Mouse (Mus musculus) heart, embryonic 10.5 days (tissue): Measurements from ENCODE around the gene Tpm4. TPM values are rescaled to one million over a fixed set of nuclear protein-coding genes. Genes with fewer than 3 reads are reported as not detected.
A peak's percentile ranks its signal among the peaks of the same experiment; 100 is the strongest.

Source experiments
- DNase-seq: peaks from one replicate; pipeline ENCODE4 v3.0.0-alpha.2; 2017; ENCODE audit warnings: low spot score
- H3K27ac ChIP-seq: fragments of 300-500 bp; sonication (generic); 2 replicates; pipeline ENCODE4 v1.5.1; 2016; ENCODE audit warnings: mild to moderate bottlenecking
- H3K27me3 ChIP-seq: fragments of 300-500 bp; sonication (generic); 2 replicates; pipeline ENCODE4 v1.6.1; 2016; ENCODE audit warnings: mild to moderate bottlenecking; ENCODE audit not compliant: poor library complexity, insufficient read depth, severe bottlenecking
- H3K36me3 ChIP-seq: fragments of 300-500 bp; sonication (generic); 2 replicates; pipeline ENCODE4 v1.6.1; 2016; ENCODE audit warnings: mild to moderate bottlenecking, moderate library complexity
- H3K4me1 ChIP-seq: fragments of 300-500 bp; sonication (generic); 2 replicates; pipeline ENCODE4 v1.6.1; 2016; ENCODE audit warnings: mild to moderate bottlenecking
- H3K4me3 ChIP-seq: fragments of 300-500 bp; sonication (generic); 2 replicates; pipeline ENCODE4 v1.5.1; 2016; ENCODE audit warnings: mild to moderate bottlenecking, moderate library complexity
- H3K9me3 ChIP-seq: fragments of 300-500 bp; sonication (generic); 2 replicates; pipeline ENCODE4 v1.6.1; 2016; ENCODE audit warnings: mild to moderate bottlenecking, moderate library complexity
- WGBS: fragments of 180-500 bp; shearing (Covaris S2); methylation state at CpG from one replicate; pipeline ENCODE4 v1.1.7; 2016; 5-methylcytosine and 5-hydroxymethylcytosine counted together
- polyA plus RNA-seq: library from polyadenylated mRNA; unstranded; fragments of >200 nt; fragmentation: Nextera tagmentation; extraction: Ambion mirVana; gene quantifications from 2 replicates; pipeline ENCODE4 v1.2.1, GENCODE M21; 2016

The Tpm4 gene
- polyA plus RNA-seq, 1 experiment from 2014 or later: 556 TPM

GRCm38 (mm10) chr8:72146056-72146455 is 11.3 kb downstream of the Tpm4 start:
- 78% methylated on average over 1 of the region's 1 CpGs for WGBS
- H3K4me1 ChIP-seq: peaks cover 23% of the 10 kb centered on the region
- H3K4me3 ChIP-seq: no peak overlapping the region
- H3K9me3 ChIP-seq: no peaks in the 10 kb centered on the region
- H3K27ac ChIP-seq: no peak overlapping the region
- H3K36me3 ChIP-seq: peaks cover 97% of the 10 kb centered on the region
- DNase-seq: no peak
- H3K27me3 ChIP-seq: no peaks in the 10 kb centered on the region

- Histone ChIP-seq H3K36me3 (peaks cover 97% of the 10 kb centered on the region), H3K4me3 (no peak overlapping the region), H3K9me3 (no peaks in the 10 kb centered on the region), H3K27ac (no peak overlapping the region), H3K27me3 (no peaks in the 10 kb centered on the region), H3K4me1 (peaks cover 23% of the 10 kb centered on the region)
- WGBS: 91% methylated on average over 3 of the region's 3 CpGs
- DNase-seq: no peak
These were observed 11.8 kb downstream of the Tpm4 start for GRCm38 (mm10) chr8:72146556-72146955.

- 27% methylated on average over 2 of the region's 2 CpGs for WGBS
- H3K27me3 ChIP-seq: no peaks in the 10 kb centered on the region
- no peak overlapping the region for H3K4me3 ChIP-seq
- no peak overlapping the region; the same call in 1 of the 2 replicates for H3K27ac ChIP-seq
- peaks cover 97% of the 10 kb centered on the region for H3K36me3 ChIP-seq
- H3K9me3 ChIP-seq: no peaks in the 10 kb centered on the region
- peaks cover 23% of the 10 kb centered on the region for H3K4me1 ChIP-seq
- DNase-seq: no peak
These were observed 12.5 kb downstream of the Tpm4 start for GRCm38 (mm10) chr8:72147266-72147665.

- no peak for DNase-seq
- Histone ChIP-seq H3K36me3 (peaks cover 96% of the 10 kb centered on the region), H3K4me1 (peaks cover 23% of the 10 kb centered on the region), H3K4me3 (no peak overlapping the region), H3K9me3 (no peaks in the 10 kb centered on the region), H3K27ac (no peak overlapping the region), H3K27me3 (no peaks in the 10 kb centered on the region)
- WGBS: 64% methylated on average over 1 of the region's 1 CpGs
These were observed 14.3 kb downstream of the Tpm4 start for GRCm38 (mm10) chr8:72149056-72149455.

- Histone ChIP-seq H3K36me3 (peaks cover 71% of the 10 kb centered on the region), H3K4me1 (peaks cover 12% of the 10 kb centered on the region), H3K9me3 (no peaks in the 10 kb centered on the region), H3K27ac (no peak overlapping the region), H3K4me3 (no peak overlapping the region), H3K27me3 (no peaks in the 10 kb centered on the region)
- DNase-seq: no peak
- 79% methylated on average over 3 of the region's 3 CpGs for WGBS
These were observed 16.8 kb downstream of the Tpm4 start for GRCm38 (mm10) chr8:72151418-72152078.

GRCm38 (mm10) chr8:72153382-72153781 is 18.6 kb downstream of the Tpm4 start:
- Histone ChIP-seq H3K9me3 (no peaks in the 10 kb centered on the region), H3K4me1 (no peaks in the 10 kb centered on the region), H3K36me3 (peaks cover 54% of the 10 kb centered on the region), H3K4me3 (no peak overlapping the region), H3K27me3 (no peaks in the 10 kb centered on the region), H3K27ac (no peak overlapping the region)
- DNase-seq: no peak

- H3K27ac ChIP-seq: no peak overlapping the region
- WGBS: 86% methylated on average over 2 of the region's 2 CpGs
- peaks cover 19% of the 10 kb centered on the region for H3K4me1 ChIP-seq
- no peak for DNase-seq
- H3K36me3 ChIP-seq: peaks cover 13% of the 10 kb centered on the region; the same call in 1 of the 2 replicates
- H3K4me3 ChIP-seq: no peak overlapping the region
- no peaks in the 10 kb centered on the region for H3K9me3 ChIP-seq
- H3K27me3 ChIP-seq: no peaks in the 10 kb centered on the region
These were observed 23.3 kb downstream of the Tpm4 start for GRCm38 (mm10) chr8:72158096-72158495.

- Histone ChIP-seq H3K9me3 (no peaks in the 10 kb centered on the region), H3K27ac (no peak overlapping the region), H3K4me1 (peaks cover 19% of the 10 kb centered on the region), H3K36me3 (peaks cover 11% of the 10 kb centered on the region; the same call in 1 of the 2 replicates), H3K4me3 (no peak overlapping the region), H3K27me3 (no peaks in the 10 kb centered on the region)
- no peak for DNase-seq
- 77% methylated on average over 3 of the region's 3 CpGs for WGBS
These were observed 24.0 kb downstream of the Tpm4 start for GRCm38 (mm10) chr8:72158726-72159125.

- Histone ChIP-seq H3K27ac (peak overlapping the region; percentile 91), H3K27me3 (no peaks in the 10 kb centered on the region), H3K36me3 (peaks cover 19% of the 10 kb centered on the region), H3K4me1 (peaks cover 19% of the 10 kb centered on the region), H3K9me3 (no peaks in the 10 kb centered on the region), H3K4me3 (peak overlapping the region; percentile 94)
- DNase-seq: no peak
- WGBS: 60% methylated on average over 3 of the region's 3 CpGs
These were observed 25.2 kb downstream of the Tpm4 start for GRCm38 (mm10) chr8:72160007-72160406.

GRCm38 (mm10) chr8:72160707-72161697 is 26.2 kb downstream of the Tpm4 start, which contains the start of gene Rab8a:
Gene Rab8a (plus strand): TSS chr8:72161200.
- peak within 1 kb of the TSS; percentile 91 for H3K27ac ChIP-seq
- H3K4me3 ChIP-seq: peak within 1 kb of the TSS; percentile 94
- H3K27me3 ChIP-seq: no peaks in the 10 kb centered on the region
- no peaks in the 10 kb centered on the region for H3K9me3 ChIP-seq
- H3K4me1 ChIP-seq: peaks cover 19% of the 10 kb centered on the region
- under 1% methylated on average over 82 of the region's 82 CpGs for WGBS
- peaks cover 28% of the 10 kb centered on the region for H3K36me3 ChIP-seq
- DNase-seq: peak; percentile 100

GRCm38 (mm10) chr8:72162821-72163220 is 28.0 kb downstream of the Tpm4 start:
- no peak overlapping the region for H3K4me3 ChIP-seq
- H3K4me1 ChIP-seq: peaks cover 19% of the 10 kb centered on the region
- no peak overlapping the region for H3K27ac ChIP-seq
- DNase-seq: no peak
- no peaks in the 10 kb centered on the region for H3K9me3 ChIP-seq
- H3K27me3 ChIP-seq: no peaks in the 10 kb centered on the region
- peaks cover 34% of the 10 kb centered on the region for H3K36me3 ChIP-seq

GRCm38 (mm10) chr8:72169098-72169668 is 34.4 kb downstream of the Tpm4 start:
- Histone ChIP-seq H3K9me3 (no peaks in the 10 kb centered on the region), H3K27me3 (no peaks in the 10 kb centered on the region), H3K4me3 (no peak overlapping the region), H3K36me3 (peaks cover 87% of the 10 kb centered on the region), H3K27ac (no peak overlapping the region), H3K4me1 (no peaks in the 10 kb centered on the region)
- 87% methylated on average over 3 of the region's 3 CpGs for WGBS
- DNase-seq: no peak
